Mouse (Mus musculus): Measurements from ENCODE around the gene Cux1.
"Not testable (repeated sequence)": the region's sequence is repeated elsewhere in the genome, so short reads cannot be mapped to it uniquely, and the experiment has no call there.

The Cux1 gene

DNA sequence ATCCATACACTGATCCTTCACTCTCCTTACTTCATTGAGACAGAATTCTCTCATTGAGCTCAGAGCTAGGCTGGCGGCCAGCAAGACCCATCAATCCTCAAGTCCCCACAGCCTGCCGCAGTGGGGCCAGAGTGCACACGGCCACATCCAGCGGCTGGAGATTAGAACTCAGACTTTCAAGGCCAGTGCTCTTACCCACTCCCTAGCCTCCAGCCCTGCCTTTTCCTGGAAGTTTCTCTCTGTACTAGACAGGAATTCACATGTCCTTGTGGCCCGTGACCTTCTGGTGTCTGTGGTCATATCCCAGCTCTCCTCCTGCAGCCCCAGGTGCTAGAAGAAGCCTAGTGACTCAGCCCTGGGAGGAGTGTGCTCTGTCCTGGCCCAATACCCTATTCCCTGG, 330.7 kb downstream of the Cux1 start:
- DNase-seq, result no peak

DNA sequence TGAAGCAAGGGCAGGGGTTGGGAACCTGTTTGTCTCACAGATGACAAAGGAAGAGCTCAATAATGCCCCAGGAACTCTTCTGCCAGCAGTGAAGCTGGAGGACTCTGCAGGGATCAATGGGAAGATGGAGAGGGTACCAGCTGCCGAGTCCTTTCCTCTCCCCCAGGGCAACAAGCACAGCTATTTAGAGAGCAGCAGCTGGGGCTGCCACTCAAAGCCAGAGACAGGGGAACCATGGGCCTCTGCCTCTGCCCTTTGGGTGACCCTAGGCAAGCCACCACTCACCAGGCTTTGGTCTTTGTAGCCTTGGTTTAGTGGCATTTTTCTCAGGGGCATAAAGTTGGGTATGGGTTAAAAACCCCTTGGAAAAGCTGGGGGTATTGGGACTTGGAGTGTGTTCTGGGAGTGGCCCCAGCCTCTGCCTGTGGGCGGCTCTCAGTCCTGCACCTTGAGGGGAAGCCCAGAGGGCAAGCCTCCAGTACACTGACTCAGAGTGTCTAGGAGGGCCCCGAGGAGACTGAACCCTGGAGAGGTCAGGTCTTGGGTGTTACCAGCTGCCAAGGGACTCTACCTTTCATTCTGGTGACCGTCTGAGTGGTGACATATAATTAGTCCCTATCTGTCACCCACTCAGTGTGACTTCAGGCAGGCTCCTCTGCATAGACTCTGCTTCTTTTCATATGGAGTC, 336.8 kb downstream of the Cux1 start:
- DNase-seq, result no peak

DNA sequence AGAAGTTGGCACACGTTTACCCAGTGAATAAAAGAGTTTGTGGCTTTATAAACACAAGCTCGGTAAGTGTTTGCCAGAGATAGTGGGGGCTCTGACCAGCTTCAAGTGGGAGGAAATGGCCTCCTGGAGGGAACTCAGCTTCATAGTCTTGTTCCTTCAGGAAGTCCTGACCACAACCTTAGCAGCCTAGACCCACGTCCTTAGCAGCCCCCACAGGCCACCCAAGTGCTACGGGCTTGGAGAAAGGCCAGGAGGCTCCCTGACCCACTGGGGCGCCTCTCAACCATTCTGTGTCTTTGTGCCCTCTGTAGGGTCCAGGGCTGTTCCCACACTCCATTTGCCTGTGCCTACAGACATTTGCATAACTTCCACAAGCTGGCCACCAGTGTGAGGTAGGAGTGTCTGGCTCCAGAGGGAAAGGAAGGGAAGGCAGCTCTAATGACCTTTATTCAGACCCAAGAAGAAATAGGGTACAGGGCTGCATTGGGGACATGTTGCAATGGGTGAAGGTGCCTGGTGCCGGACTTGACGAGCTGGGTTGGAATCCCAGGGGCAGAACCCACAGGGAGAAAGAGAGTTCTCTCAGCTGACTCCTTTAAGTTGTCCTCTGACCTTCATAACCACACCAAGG, 340.9 kb downstream of the Cux1 start:
- no peak for DNase-seq

DNA sequence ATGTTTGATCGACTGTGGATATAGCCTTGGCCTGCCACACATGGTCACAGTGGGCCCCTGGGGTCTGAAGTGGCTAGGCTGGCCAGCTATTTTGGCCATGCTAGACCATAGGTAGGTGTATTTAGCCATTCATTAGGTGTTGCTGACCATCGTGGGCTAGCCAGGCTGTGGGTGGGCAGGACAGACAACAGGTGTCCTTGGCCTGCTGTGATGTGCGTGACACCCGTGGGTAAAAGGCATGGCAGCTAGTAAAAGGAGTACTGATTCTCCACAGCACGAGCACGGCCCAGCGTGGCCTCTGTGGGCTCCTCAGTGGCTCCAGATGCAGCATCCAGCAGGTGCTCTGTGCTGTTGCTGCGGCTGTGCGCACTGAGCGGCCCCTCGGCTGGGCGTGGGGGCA, 348.7 kb downstream of the Cux1 start:
- DNase-seq, result no peak

DNA sequence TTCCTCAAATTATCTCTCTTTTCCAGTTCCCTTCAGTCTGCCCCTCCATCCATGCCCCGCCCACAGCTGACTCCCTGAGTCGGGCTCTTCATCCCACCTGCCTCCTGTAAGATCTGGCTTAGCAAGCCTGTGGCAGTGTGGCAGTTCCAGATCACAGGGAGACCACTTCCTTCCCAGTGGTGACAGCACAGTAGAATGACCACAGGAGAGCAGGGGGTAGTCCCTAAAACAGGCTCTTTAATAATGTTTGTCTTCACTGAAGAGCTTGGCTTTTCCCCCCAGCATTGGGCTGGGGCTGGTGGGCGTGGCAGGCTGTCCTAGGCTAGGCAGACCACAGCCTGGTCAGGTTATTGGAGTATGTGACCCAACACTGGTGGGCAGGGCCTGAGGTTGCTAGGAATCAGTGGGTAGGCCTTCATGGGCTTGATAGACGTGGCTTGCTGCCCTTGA, 349.3 kb downstream of the Cux1 start:
- no peak for DNase-seq

DNA sequence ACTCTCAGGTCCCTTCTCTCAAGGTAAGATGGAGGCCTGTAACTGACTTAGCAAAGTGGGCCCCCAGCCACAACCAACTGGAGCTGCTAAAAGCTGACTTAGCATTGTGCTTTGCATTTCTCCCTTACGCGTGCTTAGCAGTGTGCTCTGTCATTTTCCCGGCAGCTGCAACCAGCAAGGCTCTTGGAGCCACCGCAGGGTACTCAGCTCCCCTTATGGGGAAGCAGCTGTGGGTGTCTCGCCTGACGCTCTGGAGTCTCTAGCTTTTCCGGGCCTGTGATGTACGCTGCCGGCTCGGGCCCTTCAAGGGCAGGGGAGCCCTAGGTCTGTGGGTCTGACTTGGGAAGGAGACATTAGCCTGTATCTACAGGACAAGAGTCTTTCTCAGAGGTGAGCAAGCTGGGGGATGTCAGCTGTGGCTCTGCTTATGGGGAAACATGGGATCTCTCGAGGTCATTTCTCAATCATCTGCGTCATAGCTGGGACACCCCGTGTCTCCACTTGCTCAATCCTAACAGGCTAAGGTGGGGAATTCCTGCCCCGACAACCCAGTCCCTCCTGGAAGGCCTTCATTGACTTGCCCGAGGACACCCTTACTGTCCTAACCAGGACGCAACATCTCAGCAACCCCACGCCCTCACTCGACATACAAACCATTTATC, 350.2 kb downstream of the Cux1 start:
- DNase-seq, result no peak

DNA sequence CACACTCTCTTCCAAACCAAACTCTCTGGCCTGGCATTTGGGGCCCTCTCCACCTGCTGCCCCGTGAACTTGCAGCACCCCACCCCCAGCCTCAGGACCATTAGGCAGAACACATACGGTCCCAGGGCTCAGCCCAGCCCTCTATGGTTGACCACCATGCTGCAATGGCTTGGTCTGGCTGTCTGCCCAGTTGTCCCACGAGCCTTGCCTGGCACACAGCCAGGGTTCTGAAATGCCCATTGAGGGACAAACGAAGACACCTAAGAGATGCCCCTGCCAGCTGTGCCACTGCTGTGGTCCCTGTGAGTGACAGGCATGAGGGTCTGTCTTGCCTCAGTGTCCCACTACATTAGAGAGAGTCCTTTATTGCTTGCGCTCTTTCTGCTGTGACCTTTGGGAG, 351.3 kb downstream of the Cux1 start:
- no peak for DNase-seq

DNA sequence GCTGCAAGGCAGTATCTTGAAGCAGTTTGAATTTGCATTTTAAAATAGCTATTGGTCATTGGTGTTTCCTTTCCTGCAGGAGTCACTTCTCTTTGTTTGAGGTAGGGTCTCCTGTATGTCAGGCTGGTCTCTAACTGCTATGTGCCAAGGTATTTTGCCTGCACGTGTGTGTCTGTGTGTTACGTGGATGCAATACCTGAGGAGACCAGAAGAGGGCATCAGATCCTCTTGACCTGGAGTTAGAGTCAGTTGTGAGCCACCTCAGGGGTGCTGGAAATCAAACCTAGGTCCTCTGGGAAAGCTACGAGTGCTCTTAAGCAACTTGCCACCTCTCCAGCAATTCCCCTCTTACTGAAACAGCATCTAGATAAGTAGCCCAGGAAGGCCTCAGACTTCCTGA, 352.1 kb downstream of the Cux1 start:
- DNase-seq, result no peak

DNA sequence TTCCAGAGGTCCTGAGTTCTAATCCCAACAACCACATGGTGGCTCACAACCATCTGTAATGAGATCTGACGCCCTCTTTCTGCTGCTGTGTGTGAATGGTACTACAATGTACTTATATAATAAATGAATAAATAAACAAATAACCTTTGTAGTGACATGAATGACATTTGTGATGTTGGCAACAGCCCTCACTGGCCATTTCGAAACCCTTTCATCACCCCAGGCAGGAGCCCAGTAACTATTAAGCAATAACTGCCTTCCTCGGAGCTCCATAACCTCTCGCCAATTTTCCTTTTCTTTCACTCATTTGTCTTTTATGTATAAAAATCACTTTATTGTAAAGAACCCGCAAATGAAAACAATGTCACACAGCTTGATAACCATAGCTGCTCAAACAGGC, 353.6 kb downstream of the Cux1 start:
- DNase-seq, result no peak

DNA sequence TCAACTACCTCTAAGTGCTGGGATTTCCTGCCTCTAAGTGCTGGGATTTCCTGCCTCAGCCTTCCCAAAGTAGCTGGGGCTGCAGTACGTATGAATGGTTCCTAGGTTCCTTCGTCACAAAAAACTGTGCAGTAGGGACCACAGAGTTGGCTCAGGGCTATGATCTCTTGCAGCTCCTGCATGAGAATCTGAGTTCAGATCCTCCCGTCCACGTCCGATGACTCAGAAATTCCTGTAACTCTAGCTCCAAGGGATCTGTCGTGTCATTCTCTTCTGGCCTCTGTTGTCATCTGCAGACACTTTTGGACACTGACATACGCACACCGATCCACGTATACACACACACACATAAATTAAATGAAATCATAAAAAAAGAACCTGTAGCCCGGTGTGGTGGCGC, 354.6 kb downstream of the Cux1 start:
- no peak for DNase-seq

DNA sequence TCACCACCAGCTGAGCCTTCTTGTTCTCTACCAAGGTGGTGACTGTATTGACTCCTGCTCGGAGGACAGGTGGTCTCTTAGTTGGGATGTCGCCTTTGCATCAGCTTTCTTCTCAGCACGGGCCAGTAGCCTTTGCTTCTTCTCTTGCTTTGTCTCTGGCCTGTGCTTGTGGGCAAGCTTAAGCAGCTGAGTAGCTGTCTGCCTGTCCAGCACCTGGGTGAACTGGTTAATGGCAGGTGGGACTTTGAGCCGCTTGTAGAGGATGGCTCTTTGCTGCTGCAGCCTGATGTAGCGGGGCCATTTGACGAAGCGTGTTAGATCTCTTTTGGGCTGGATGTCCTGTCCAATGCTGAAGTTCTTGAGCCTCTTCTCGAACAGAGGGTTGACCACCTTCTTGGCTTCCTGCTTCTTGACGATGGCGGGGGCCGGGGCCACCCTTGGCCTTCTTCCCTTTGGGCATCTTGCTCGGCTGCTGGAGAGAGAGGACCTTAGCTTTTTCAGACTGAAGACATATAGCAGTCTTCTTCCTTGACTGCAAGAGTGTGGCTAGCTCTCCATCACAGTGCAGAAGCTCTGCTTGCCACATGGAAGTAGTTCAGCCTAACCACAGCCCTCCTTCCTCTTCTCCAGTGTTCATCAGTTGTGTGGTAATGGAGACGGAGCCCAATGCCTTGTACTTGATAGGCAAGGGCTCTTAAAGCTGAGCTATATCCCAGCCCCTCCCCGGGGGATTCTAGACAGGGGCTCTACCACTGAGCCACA, 355.8 kb downstream of the Cux1 start:
- DNase-seq, result not testable (repeated sequence)

DNA sequence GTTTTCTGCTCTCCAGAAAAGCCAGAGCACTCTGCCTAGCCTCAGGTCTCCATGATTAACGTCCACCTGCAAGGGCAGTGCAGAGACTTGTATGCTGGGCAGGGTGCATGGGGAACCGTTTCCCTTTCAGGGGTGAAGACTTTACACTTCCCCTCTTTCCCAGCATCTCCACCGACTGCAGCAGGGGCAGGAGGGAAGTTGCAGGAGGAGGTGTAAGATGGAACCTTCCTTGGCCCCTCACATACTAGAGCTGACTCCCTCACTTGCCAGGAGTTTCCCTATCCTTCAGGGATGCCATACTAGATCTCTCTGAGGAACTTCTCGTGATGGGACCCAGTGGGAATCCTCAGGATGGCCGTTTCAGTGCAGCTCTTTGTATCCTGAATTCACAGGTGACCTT, 356.7 kb downstream of the Cux1 start:
- DNase-seq, result no peak

DNA sequence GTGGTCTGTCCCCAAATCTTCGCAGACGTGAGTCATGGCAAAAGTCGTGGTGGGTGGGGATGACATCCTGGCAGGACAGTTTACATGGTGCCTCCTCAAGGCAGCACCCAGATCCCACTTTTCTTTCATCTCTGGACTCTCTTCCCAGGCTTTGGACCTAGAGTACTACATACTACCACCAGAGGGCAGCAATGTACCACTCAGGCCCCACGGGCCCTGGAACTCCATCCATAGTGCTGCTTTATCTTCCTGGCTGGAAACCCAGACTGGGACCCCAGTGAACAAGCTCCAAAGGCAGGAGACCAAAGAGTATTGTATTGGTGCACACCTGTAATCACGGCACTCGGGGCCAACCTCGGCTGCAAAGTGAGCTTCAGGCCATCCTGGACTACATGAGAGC, 365.5 kb downstream of the Cux1 start:
- peak; percentile 54 for DNase-seq

DNA sequence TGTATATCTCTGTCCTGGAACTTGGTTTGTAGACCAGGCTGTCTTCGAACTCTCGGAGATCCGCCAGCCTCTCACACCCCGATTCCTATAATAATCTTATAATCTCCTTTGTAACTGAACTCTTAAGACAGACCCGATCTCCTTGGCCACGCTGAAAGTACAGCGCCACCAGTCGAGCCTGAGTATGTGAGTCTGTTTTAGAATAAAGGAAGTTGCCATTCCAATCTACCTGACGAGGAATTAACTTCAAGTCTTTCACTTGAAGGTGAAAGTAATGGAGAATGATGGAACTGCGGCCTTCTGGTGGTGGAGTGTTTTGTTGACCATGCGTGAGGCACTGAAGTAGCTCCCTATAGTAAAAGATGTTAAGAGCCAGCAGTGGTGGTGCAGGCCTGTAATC, 367.8 kb downstream of the Cux1 start:
- no peak for DNase-seq

DNA sequence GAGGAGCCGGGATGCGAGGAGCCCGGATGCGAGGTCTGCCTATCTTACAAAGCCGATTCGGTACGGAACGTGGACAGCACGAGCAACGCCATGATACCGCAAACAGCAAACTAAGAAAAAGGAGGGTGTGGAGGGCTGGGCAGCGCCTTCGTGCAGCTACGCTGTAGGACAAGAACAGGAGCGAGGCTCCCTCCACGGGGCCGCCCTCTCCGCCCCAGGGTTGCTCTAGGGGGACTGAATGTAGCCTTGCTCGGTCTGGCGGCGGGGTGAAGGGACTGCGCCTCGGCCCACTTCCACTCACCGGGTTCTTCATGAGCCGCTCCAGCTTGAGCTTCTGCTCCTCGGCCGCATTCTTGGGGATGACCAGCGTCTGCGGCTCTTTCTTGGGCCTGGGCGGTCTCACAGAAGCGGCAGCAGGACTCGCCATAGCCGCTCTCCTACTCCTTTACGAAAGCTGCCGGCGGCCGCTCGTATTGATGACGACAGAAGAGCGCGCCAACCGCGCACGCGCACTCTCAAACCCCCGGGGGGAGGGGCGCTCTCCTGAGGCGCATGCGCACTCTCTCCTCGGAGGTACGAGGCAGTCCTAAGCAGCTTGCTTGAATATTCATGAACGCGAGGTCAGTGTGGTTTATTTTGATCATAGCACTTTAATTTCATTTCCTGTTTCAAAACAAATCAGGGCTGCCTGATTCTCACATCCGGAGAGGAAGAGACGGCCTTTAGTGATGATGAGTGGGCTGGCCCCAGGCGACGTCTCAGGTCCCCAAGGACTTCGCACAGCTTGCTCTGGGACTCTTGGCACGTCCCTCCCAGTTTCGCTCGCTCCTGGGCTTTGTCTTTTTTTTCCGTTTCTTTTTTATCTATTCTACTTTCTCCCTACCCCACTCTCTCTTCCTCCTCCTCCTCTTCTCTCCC, 368.6 kb downstream of the Cux1 start, which contains the start of gene Prkrip1:
Prkrip1 (minus strand) TSS at position 490 of the 918 bp plus-strand sequence.
- peak; percentile 94 for DNase-seq

Data from thymus, postnatal 14 days (tissue).